Mouse (Mus musculus): ENCODE measurements around the gene Vmn1r76. TPM values are rescaled to one million over a fixed set of nuclear protein-coding genes. Genes with fewer than 3 reads are reported as not detected.

The Vmn1r76 gene
- total RNA-seq (2021), result not detected in 2 replicates
- long read RNA-seq, result 0 reads

GRCm38 (mm10) chr7:11938113-11938512, at the start of gene Vmn1r76:
Gene Vmn1r76, minus strand, starts transcription at chr7:11938213.
- no peak for DNase-seq

- DNase-seq, result no peak
These were observed 34.6 kb upstream of the Vmn1r76 start for GRCm38 (mm10) chr7:11972611-11973010.

- no peak for DNase-seq
These were observed 10.0 kb upstream of the Vmn1r76 start for GRCm38 (mm10) chr7:11947991-11948390.

- no peak for DNase-seq
These were observed 63.7 kb downstream of the Vmn1r76 start, which contains the start of gene Vmn1r75 for GRCm38 (mm10) chr7:11874330-11874729. Gene Vmn1r75, plus strand, starts transcription at chr7:11874630.

Other genes starting within 250 kb of the Vmn1r76 start
- not detected in 2 replicates for gene Vmn1r73, start 207.9 kb downstream of the Vmn1r76 start, total RNA-seq (2021)
- not detected in 2 replicates for gene Vmn1r74, start 104.2 kb downstream of the Vmn1r76 start, total RNA-seq (2021)
- gene Vmn1r75, start 63.6 kb downstream of the Vmn1r76 start, total RNA-seq (2021), result not detected in 2 replicates
- not detected in 2 replicates for gene Vmn1r77, start 98.5 kb upstream of the Vmn1r76 start, total RNA-seq (2021)
- gene Vmn1r78, start 212.0 kb upstream of the Vmn1r76 start, total RNA-seq (2021), result not detected in 2 replicates
- 0.95 and 0.97 TPM in 2 replicates for gene Vmn1r79, start 233.1 kb upstream of the Vmn1r76 start, total RNA-seq (2021)

All from adrenal gland, postnatal 25 days (tissue).